8 mouse cellular contexts compared by ENCODE assay signal in the genomic region with DNA sequence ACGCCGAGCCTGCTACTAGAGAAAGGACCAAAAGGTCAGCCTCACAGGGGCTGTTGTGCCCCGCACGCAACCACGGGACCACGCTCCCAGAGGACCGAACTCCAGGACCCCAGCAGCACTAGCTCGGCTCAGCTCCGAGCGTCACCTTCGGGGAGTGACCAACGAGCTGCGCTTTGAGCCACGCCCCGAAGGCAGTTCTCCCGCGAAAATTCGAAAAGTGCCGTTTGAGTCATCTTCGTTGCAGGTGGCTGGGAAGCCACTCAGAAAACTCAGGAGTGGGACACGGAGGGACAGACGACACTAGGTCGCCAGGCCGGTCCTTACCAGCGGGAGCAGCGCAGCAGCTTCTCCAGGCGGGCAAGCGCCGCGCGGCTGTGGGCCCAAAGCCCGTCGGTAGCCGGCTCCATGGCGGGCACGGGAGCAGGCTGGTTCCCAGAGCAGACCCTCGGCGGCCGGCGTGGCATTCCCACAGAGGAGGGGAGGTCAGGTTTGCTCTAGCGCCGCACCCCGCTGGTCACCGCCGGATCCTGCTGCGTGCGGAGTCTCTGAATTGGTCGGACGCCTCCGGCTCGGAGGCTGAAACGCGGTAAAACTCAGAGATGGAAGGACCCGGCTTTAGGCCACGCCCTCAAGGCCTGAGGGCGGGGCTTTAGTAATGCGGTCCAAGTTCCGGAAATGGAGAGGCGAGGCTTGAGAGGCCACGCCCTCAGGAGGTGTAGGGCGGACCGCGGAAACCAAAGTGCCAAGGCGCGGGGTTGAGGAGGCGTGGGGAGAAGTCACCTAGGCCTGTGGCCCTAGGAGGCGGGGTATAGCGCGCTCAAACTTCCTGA. TPM values are rescaled to one million over a fixed set of nuclear protein-coding genes. Genes with fewer than 3 reads are reported as not detected.
A peak's percentile ranks its signal among the peaks of the same experiment; 100 is the strongest.
DNase-seq lines count a peak whose midpoint lies in the region; ATAC-seq and TF ChIP-seq lines count a peak whose summit lies in the region.

A gene (minus strand): TSS at position 803 of the 830 bp plus-strand sequence.

- POLR2A ChIA-PET in Patski (lab: Charles Lee) = interaction anchor here (1.0 kb wide), 1 partner anchor 39 kb away, joined by 3 read pairs; no protein-coding TSS in a partner anchor

- H3K9ac ChIP-seq in hindbrain, embryonic 13.5 days = peak within 1 kb of the TSS; percentile 73

- H3K27me3 ChIP-seq in Patski = no peaks in the 10 kb centered on the region
- H3K27me3 ChIP-seq in hindbrain, embryonic 13.5 days = no peaks in the 10 kb centered on the region

- no peaks in the 10 kb centered on the region for H3K9me3 ChIP-seq in hindbrain, embryonic 13.5 days

- ATAC-seq in Patski = peak; percentile 99
- ATAC-seq in hindbrain, embryonic 13.5 days (ENCODE audit: low FRiP score) = peak; percentile 94

- WGBS in hindbrain, embryonic 13.5 days = under 1% methylated on average over 69 of the region's 69 CpGs

- H3K36me3 ChIP-seq in hindbrain, embryonic 13.5 days = no peaks in the 10 kb centered on the region

- H3K27ac ChIP-seq in hindbrain, embryonic 13.5 days = no peak within 1 kb of the TSS

- peak within 1 kb of the TSS; percentile 74 for H3K4me2 ChIP-seq in hindbrain, embryonic 13.5 days

- peaks cover 10% of the 10 kb centered on the region for H3K4me1 ChIP-seq in hindbrain, embryonic 13.5 days (replicated peaks)

- peak; percentile 89 for DNase-seq in Patski (ENCODE audit: low read depth, low spot score)
- peak; percentile 74 to 82 for DNase-seq in cerebellum, postnatal 14 days
- peak; percentile 62 to 66 for DNase-seq in frontal cortex, postnatal 14 days (ENCODE audit: low spot score in 2 of 2)
- DNase-seq in layer of hippocampus, postnatal 25 days (ENCODE audit: extremely low spot score in 1 of 2, low spot score in 1 of 2) = peak; percentile 37 to 54
- DNase-seq in lung, postnatal 25 days (ENCODE audit: low spot score) = peak; percentile 97
- peak; percentile 96 for DNase-seq in retina, embryonic 14.5 days (ENCODE audit: low spot score)
- peak; percentile 98 for DNase-seq in thymus, postnatal 4 days

- no peak for TF ChIP-seq CTCF in Patski (IDR thresholded peaks at IDR 0.05)

- CTCF ChIA-PET in Patski (lab: Charles Lee) = interaction anchor here (1.1 to 1.3 kb wide), 2 partner anchors 15 to 316 kb away, joined by 3 read pairs; no protein-coding TSS in a partner anchor

- in situ Hi-C loops in Patski (cut with MboI; ENCODE audit: low pct_unique_long_range_greater_than_20kb) = no loop called here

- peak within 1 kb of the TSS; percentile 65 for H3K4me3 ChIP-seq in hindbrain, embryonic 13.5 days

RNA-seq across cellular contexts. Expression of the gene that starts here (rescaled TPM):
- polyA plus RNA-seq in Patski (2021) = 3.7 TPM
- polyA plus RNA-seq in hindbrain, embryonic 13.5 days (2015; fragmentation: Nextera tagmentation; extraction: Ambion mirVana) = 0.88 and 1.1 TPM in 2 replicates
- total RNA-seq in layer of hippocampus, postnatal 25 days (2021) = under 1 TPM; 0.57 to 0.75 TPM

Comparison
In these comparisons a context has a peak if more than half of its experiments do, and no peak if none do; other contexts are left out.
1. Peak in DNase-seq in layer of hippocampus, postnatal 25 days; RNA of the gene not detected or under 1 TPM.
2. DNase-seq: peak in every context shown above with its lines; median percentile 98 in thymus, postnatal 4 days; 97 in lung, postnatal 25 days; 96 in retina, embryonic 14.5 days; 89 in Patski; 78 in cerebellum, postnatal 14 days; 64 in frontal cortex, postnatal 14 days; 46 in layer of hippocampus, postnatal 25 days.